ENCODE assay signal across 8 mouse cellular contexts in genomic region chr14:25472096-25472861, GRCm38 (mm10). TPM values are rescaled to one million over a fixed set of nuclear protein-coding genes. Genes with fewer than 3 reads are reported as not detected.
A peak's percentile ranks its signal among the peaks of the same experiment; 100 is the strongest.
DNase-seq lines count a peak whose midpoint lies in the region; ATAC-seq lines count a peak whose summit lies in the region.

No protein-coding gene starts in this region.

- no peak for DNase-seq in hindbrain, embryonic 10.5 days (ENCODE audit: low spot score)
- no peak for DNase-seq in hindbrain, embryonic 14.5 days (ENCODE audit: low spot score)
- DNase-seq in NIH3T3 (ENCODE audit: low read depth) = peak; percentile 53
- peak; percentile 72 for DNase-seq in kidney, adult 11 months
- peak; percentile 46 for DNase-seq in lung, postnatal 14 days
- no peak for DNase-seq in right cerebral cortex, postnatal 10 days (ENCODE audit: low spot score in 2 of 2)
- DNase-seq in cerebellum, postnatal 10 days = no peak

- no peaks in the 10 kb centered on the region for H3K9me3 ChIP-seq in hindbrain, embryonic 10.5 days
- H3K9me3 ChIP-seq in hindbrain, embryonic 14.5 days (ENCODE audit: control insufficient read depth, low read length) = no peaks in the 10 kb centered on the region
- H3K9me3 ChIP-seq in forebrain, embryonic 12.5 days = no peaks in the 10 kb centered on the region

- H3K36me3 ChIP-seq in hindbrain, embryonic 10.5 days = peaks cover 13% of the 10 kb centered on the region; the same call in 1 of the 2 replicates
- H3K36me3 ChIP-seq in hindbrain, embryonic 14.5 days (replicated peaks; ENCODE audit: control insufficient read depth, insufficient read depth) = no peaks in the 10 kb centered on the region
- H3K36me3 ChIP-seq in forebrain, embryonic 12.5 days (replicated peaks) = 0 out of 2 replicates have a peak, but pooled peaks cover 7% of the 10 kb centered on the region

- peak overlapping the region; percentile 46 for H3K27ac ChIP-seq in hindbrain, embryonic 10.5 days
- H3K27ac ChIP-seq in hindbrain, embryonic 14.5 days = no peak overlapping the region
- H3K27ac ChIP-seq in forebrain, embryonic 12.5 days = no peak overlapping the region

- H3K4me2 ChIP-seq in hindbrain, embryonic 14.5 days (replicated peaks) = no peak overlapping the region
- H3K4me2 ChIP-seq in forebrain, embryonic 12.5 days = no peak overlapping the region

- no peaks in the 10 kb centered on the region for H3K27me3 ChIP-seq in hindbrain, embryonic 10.5 days (ENCODE audit: insufficient read depth, poor library complexity, severe bottlenecking)
- no peaks in the 10 kb centered on the region for H3K27me3 ChIP-seq in hindbrain, embryonic 14.5 days (ENCODE audit: control insufficient read depth, insufficient read depth, low read length)
- H3K27me3 ChIP-seq in forebrain, embryonic 12.5 days = no peaks in the 10 kb centered on the region

- H3K9ac ChIP-seq in hindbrain, embryonic 14.5 days = no peak overlapping the region
- H3K9ac ChIP-seq in forebrain, embryonic 12.5 days = no peak overlapping the region

- ATAC-seq in hindbrain, embryonic 14.5 days (ENCODE audit: low FRiP score) = no peak
- no peak for ATAC-seq in forebrain, embryonic 12.5 days (ENCODE audit: low FRiP score)

- 78% methylated on average over 6 of the region's 6 CpGs for WGBS in hindbrain, embryonic 10.5 days
- WGBS in hindbrain, embryonic 14.5 days = 69% methylated on average over 6 of the region's 6 CpGs
- WGBS in forebrain, embryonic 12.5 days = 88% methylated on average over 6 of the region's 6 CpGs

- peaks cover 100% of the 10 kb centered on the region for H3K4me1 ChIP-seq in hindbrain, embryonic 10.5 days (replicated peaks)
- H3K4me1 ChIP-seq in hindbrain, embryonic 14.5 days (replicated peaks; ENCODE audit: control insufficient read depth, insufficient read depth, low read length) = peaks cover 98% of the 10 kb centered on the region
- H3K4me1 ChIP-seq in forebrain, embryonic 12.5 days = peaks cover 100% of the 10 kb centered on the region

- H3K4me3 ChIP-seq in hindbrain, embryonic 10.5 days = no peak overlapping the region
- H3K4me3 ChIP-seq in hindbrain, embryonic 14.5 days (replicated peaks; ENCODE audit: low read length) = no peak overlapping the region
- H3K4me3 ChIP-seq in forebrain, embryonic 12.5 days (replicated peaks) = no peak overlapping the region

RNA-seq across cellular contexts. Expression of gene Zmiz1, which starts 13.3 kb away (rescaled TPM):
- 44.4 and 60.1 TPM in 2 replicates for polyA plus RNA-seq in hindbrain, embryonic 10.5 days (2016; fragmentation: Nextera tagmentation; extraction: Ambion mirVana)
- polyA plus RNA-seq in hindbrain, embryonic 14.5 days (2014; fragmentation: Nextera tagmentation; extraction: Ambion mirVana) = 70.0 and 70.6 TPM in 2 replicates
- polyA plus RNA-seq in forebrain, embryonic 12.5 days (2016; fragmentation: Nextera tagmentation; extraction: Ambion mirVana) = 64.1 and 68.3 TPM in 2 replicates

Comparison
In these comparisons a context has a peak if more than half of its experiments do, and no peak if none do; other contexts are left out.
1. DNase-seq: peak in NIH3T3 (single experiment), kidney, adult 11 months (single experiment) and lung, postnatal 14 days (single experiment); none in hindbrain, embryonic 10.5 days (single experiment), hindbrain, embryonic 14.5 days (single experiment), right cerebral cortex, postnatal 10 days (0 of 2) and cerebellum, postnatal 10 days (0 of 2).